Mouse (Mus musculus): ENCODE results near the gene Furin.
A peak's percentile ranks its signal among the peaks of the same experiment; 100 is the strongest.

Gene Furin

DNA sequence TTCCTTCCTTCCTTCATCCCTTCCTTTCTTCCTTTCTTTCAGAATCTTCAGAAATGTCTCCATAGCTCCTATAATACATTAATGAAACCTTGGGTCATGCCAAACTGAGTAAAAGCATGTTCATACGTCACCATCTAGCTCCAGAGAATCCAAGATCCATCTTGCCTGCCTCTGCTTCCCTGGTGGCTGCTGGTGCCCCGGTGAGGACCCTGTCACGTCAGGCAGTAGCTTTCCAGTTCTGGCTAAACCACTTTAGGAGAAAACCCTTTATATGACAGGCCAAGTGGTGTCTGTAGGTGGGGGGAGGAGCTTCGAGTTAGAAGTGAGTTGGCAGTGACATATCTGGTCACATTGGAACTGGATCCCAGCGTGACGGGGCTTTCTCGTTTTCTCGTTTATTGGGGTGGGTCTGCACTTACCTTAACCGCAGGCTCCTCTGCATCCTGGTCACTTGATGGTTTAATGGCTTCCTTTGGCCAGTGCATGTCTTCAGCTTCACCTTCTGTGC, at the start of gene Furin:
Gene Furin, minus strand, starts transcription at position 249 of the 508 bp plus-strand sequence.
- DNase-seq: no peak

DNA sequence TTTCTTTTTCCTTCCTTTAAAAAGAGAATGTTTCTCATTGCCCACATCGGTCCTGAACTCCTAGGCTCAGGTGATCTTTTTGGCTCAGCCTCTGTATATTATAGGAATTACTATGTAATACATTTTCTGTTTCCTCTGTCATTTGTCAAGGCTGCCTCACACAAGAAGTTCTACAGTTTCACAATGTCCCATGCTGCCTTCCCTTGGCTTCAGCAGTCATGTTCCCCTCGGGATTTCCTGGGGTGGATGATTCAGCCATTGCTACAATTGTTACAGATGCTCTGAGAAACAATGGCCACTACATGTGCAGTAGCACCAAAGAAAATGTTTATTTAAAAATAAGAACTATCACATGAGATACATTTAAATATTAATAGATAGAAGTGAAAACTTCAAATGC, 49.5 kb upstream of the Furin start:
- DNase-seq: no peak

- no peak for DNase-seq
Measured at GRCm38 (mm10) chr7:80453997-80454396, 48.8 kb upstream of the Furin start.

DNA sequence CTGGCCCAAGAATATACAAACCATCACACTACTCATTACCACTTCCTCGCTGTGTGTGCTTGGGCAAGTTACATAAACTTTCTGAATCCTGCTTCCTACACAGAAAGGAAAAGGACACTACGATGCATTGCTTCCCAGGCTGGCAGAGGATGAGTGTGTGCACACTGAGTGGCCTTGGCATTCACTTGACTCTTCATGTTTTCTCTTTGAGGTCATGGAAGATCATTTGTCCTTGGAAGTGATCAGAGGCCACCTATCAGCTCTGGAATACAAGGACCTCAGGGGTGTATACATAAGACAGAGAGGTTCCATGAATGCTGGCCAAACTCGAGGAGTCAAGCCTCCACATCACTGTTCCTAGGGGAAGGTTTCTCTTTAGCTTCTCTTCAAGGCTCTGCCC, 47.9 kb upstream of the Furin start:
- no peak for DNase-seq

DNA sequence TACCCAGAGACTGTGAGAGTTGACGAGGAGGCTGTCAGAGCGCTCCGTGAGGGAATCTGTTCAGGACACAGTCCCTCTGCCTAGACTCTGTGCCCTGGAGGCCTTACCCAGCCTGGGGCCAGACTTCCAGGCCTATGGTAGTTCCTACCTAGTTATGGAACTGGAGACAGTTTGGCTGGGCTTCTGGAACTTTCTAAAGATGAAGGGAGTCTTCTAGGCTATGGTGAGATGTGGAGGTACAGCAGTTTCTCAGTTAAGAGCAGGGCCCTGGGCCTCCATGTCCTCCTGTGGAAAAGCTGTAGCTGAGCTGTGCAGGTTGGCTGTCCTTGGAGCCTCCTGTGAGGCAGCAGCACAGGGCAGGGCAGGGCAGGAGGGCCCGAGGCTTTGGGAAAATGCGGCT, 47.0 kb upstream of the Furin start:
- no peak for DNase-seq

- no peak for DNase-seq
Measured at GRCm38 (mm10) chr7:80451550-80452232, 46.5 kb upstream of the Furin start.

DNA sequence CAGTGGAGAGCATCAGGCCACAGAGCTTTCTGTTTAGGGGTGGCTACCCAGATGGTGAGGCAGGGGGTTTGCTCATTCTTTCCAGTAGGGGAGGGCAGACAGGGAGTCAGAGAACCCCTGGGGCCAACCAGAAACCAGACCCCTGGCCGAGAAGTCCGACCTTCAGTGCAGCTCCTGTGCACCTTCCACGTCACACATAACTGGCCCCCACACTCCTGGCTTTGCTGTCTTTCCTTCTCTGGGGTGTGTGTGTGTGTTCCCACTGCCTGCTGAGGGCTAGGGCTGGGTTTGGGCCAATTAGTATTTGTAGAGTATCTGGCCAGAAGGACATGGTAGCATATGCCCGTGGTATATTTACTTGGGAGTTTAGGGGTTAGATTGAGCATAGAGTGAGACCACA, 45.1 kb upstream of the Furin start:
- no peak for DNase-seq

- no peak for DNase-seq
Measured at GRCm38 (mm10) chr7:80449620-80450091, 44.4 kb upstream of the Furin start.

DNA sequence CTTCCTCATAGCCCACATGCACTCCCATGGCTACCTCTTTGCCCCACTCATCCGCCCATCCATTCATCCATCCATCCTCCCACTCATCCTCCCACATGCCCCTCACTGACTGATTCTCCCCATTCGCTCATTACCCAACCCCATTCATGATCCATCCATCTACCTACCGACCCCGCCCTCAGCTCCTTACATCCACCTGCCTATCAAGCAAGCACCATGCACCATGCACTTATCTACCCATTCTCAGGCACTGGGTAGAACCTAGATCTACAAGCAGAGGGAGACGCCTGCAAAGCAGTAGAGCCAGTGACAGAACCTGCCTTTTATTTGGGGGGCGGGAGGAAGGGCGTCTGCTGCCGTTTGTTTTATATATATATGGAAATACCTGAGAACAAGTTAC, 42.1 kb upstream of the Furin start:
- no peak for DNase-seq

- no peak for DNase-seq
Measured at GRCm38 (mm10) chr7:80446221-80446878, 41.1 kb upstream of the Furin start.

DNA sequence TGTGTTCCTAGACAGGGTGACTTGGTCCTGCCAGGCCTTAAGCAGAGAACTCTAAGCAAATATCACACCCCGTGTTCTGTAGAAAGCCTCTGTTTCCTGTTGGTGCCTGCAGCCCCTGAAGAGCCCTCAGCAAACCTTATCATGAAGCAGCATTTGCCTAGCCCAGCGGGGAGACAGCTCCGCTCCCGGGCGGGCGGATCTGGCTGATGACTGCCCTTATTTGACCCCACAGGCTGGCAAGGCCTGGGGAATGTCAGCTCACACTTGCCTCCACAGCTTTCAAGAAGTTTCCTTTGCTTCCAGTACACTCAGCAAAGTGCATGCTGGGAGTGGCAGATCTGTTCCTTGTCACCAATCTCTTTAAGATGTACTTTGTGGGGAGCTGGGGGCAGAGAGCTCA, 40.3 kb upstream of the Furin start:
- peak; percentile 67 for DNase-seq

DNA sequence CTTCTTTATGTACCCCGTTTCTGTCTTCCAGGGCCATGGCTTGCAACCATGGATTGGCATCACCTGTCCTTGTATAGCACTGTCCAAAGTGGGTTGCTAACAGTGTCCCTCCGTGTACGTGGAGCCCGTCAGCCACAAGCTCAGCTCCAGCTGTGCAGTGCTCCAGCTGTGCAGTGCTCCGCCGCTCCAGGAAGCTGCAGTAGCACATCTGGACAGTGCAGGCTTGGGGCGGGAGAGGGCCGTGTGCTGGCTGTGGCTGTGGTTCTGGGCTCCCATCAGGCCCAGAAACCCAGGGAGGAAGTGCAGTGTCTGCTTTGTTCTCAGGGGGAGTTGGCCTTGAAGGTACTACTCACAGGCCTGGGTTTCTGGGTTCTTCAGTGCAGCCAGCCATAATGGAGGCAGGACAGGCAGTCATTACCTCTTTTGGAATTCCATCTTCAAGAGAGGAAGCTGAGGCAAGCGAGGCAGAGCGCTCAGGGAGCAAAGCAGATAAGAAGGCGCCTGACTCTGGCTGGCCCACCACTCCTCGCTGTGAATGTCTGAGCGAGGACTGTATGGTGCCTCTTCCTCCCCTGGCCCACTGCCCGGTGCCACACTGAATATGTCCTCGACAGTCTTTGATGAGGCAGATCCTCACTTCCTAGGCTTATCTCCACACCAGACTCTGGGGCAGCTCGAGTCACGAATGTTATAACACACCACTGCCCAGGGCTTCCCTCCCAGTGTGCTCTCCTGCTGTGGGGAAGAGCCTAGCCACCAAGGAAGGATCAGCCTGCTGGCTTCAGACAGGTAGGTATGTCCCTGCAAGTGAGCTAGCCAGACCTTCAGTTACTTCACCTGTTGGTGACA, 39.4 kb upstream of the Furin start:
- DNase-seq: no peak

- DNase-seq: no peak
Measured at GRCm38 (mm10) chr7:80443124-80443523, 37.9 kb upstream of the Furin start.

DNA sequence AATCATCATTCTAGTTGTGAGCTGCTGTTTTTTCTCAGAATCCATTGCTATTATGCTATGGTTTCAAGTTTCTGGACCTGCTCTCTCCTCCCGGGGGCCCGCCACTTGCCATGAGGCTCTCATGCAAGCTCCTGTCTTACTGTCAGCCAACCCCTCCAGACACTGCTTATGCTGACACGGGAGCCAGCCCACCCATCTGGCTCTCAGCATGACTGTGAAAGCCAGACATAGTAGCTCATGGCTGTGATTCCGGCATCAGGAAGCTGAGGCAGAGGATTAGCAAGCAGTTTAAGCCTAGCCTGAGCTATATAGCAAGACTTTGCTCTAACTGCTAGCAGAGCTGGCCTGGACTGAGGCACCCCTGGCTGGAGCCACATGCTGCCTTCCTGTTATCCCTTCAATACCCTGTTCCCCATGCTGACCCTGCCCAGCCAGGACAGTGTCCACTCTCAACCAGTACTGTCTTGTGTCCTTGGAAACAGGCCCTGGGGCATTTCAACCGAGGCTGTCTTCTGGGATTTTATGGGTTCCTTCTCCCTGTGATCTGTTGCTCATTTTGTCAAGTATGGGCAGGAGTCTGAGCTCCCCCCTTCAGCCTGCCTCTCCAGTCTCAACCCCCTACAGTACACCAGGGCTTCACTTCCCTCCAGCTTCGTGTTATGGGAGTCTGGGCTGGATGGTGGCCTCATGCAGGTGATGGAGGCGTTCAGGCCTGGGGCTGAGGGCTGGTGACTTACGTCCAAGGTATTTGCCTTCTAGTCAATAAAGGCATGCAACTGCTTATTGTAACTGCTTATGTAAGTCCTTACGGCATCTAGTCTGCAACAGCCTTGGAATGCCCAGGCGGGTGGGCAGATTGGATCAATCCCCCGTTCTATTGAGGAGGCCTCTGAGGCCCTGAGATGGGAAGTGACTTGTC, 37.0 kb upstream of the Furin start:
- peak; percentile 47 for DNase-seq

- DNase-seq: no peak
Measured at GRCm38 (mm10) chr7:80440685-80441084, 35.4 kb upstream of the Furin start.

DNA sequence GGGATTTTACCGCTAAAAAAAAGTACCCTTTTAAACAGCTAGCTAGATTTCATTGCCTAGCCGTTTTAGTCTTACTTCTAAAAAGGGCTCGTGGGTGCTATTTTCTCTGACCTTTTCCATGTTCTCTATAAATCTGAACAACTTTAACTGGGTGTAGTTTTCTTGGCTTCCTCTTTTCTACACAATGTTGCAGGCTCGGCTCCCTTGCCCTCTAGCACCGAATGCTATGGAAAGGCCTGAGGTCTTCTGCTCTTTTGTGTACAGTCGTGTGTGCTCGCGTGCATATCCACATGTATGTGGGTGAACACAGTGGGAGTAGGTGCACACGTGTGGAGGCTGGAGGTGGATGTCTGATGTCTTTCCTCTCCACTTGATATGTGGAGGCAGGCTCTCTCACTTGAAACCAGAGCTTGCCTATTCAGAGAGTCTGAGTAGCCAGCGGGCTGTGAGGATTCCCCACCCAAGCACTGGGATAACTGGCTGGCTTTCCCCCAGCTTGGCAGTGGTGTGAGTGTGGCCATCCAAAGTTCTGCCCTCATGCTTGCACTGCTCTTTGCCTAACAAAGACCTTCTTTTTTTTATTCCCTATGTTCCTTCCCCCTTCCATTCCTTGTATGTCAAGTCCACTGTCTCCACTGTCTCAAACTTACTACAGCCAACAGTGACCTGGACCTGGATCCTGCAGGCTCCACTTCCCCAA, 34.7 kb upstream of the Furin start:
- no peak for DNase-seq

DNA sequence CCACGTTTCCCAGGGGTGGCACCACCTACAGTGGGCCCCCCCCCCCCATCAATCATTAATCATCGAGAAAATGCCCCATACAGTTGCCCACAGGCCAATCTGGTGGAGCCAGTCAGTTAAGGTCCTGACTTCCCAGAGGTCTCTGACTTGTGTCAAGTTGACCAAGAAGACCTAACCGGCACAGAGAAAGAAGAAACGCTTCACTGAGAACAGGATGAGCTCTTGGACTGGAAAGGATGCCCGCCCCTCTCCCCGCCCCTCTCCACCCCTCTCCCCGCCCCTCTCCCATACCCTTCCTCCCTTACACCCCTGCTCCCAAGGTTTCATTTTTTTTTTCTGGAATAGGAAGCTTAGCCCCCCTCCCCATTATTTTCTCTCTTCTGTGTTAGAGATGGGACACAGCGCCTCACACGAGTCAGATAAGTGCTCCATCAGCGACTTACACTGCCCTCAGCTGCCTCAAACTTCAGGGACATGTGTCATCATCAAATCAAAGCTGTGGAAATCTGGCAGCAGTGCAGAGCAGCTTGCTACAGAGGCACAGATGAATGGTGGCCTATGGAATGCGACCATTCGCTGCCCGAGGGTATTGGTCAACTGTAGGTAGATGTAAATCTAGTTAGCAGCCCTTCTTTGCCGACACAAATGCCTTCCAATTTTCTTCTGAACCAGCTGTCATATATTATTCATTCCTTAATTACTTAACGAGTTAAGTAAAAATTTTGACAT, 34.0 kb upstream of the Furin start:
- no peak for DNase-seq

DNA sequence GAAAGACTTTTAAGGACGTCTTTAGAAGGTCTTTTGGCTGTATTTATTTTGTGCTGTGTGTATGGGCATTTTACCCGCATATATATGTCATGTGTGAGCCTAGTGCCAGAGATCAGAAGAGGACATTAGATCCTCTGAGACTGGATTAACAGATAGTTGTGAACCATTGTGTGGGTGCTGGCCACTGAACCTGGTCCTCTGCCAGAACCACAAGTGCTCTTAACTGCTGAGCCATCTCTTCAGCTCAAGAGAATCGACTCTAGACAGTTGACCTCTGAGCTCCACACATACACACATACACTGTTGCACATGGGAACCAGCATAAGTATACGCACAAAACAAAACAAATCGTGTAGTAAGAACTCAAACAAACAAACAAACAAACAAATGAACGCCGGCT, 31.3 kb upstream of the Furin start:
- DNase-seq: no peak

- no peak for DNase-seq
Measured at GRCm38 (mm10) chr7:80435594-80435993, 30.4 kb upstream of the Furin start.

DNA sequence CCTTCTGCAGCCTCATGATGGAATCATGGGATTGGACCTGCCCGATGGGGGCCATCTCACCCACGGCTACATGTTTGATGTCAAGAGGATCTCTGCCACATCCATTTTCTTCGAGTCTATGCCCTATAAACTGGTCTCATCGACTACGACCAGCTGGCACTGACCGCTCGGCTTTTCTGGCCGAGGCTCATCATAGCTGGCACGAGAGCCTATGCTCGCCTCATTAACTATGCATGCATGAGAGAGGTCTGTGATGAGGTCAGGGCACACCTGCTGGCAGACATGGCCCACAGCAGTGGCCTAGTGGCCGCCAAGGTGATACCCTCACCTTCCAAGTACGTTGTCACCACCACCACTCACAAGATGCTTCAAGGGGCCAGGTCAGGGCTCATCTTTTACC, 24.4 kb upstream of the Furin start:
- no peak for DNase-seq

- no peak for DNase-seq
Measured at GRCm38 (mm10) chr7:80427730-80428129, 22.5 kb upstream of the Furin start.
